9 mouse cellular contexts compared by ENCODE assay signal in genomic region chr13:94882711-94883145, GRCm38 (mm10). TPM values are rescaled to one million over a fixed set of nuclear protein-coding genes. Genes with fewer than 3 reads are reported as not detected.
DNase-seq lines count a peak whose midpoint lies in the region; ATAC-seq and TF ChIP-seq lines count a peak whose summit lies in the region.
"Had no signal": no experiment of that assay in that cellular context is flagged by ENCODE, and none has a peak within 500 bp of the region (broad histone marks: within the 10 kb centered on the region; RNA-seq: fewer than 3 reads in every experiment).

No protein-coding gene starts in this region.

- ATAC-seq in heart, embryonic 11.5 days (replicated peaks; ENCODE audit: insufficient number of reproducible peaks, low FRiP score, low TSS enrichment): no peak
- peak; percentile 12 for ATAC-seq in Patski
- ATAC-seq in hindbrain, embryonic 11.5 days (ENCODE audit: low FRiP score): peak; percentile 61
- peak; percentile 61 for ATAC-seq in midbrain, embryonic 11.5 days (ENCODE audit: low FRiP score)

- WGBS in heart, embryonic 11.5 days (ENCODE audit: insufficient replicate concordance): 0% methylated on average over 36 of the region's 37 CpGs
- 1% methylated on average over 35 of the region's 37 CpGs for WGBS in hindbrain, embryonic 11.5 days
- under 1% methylated on average over 37 of the region's 37 CpGs for WGBS in midbrain, embryonic 11.5 days

- peaks cover 19% of the 10 kb centered on the region for H3K4me1 ChIP-seq in heart, embryonic 11.5 days (ENCODE audit: control insufficient read depth, insufficient read depth, low read length)
- peaks cover 5% of the 10 kb centered on the region for H3K4me1 ChIP-seq in hindbrain, embryonic 11.5 days (replicated peaks; ENCODE audit: control insufficient read depth, insufficient read depth, low read length)
- H3K4me1 ChIP-seq in midbrain, embryonic 11.5 days (ENCODE audit: control insufficient read depth, insufficient read depth, low read length): peaks cover 14% of the 10 kb centered on the region

- no peaks in the 10 kb centered on the region for H3K36me3 ChIP-seq in heart, embryonic 11.5 days (ENCODE audit: control insufficient read depth, insufficient read depth, low read length)
- H3K36me3 ChIP-seq in hindbrain, embryonic 11.5 days (ENCODE audit: control insufficient read depth, insufficient read depth, low read length): no peaks in the 10 kb centered on the region
- H3K36me3 ChIP-seq in midbrain, embryonic 11.5 days (ENCODE audit: control insufficient read depth, insufficient read depth, low read length): no peaks in the 10 kb centered on the region

- H3K27me3 ChIP-seq in heart, embryonic 11.5 days (ENCODE audit: control insufficient read depth, insufficient read depth, low read length): peaks cover 71% of the 10 kb centered on the region
- H3K27me3 ChIP-seq in Patski: peaks cover 87% of the 10 kb centered on the region
- H3K27me3 ChIP-seq in hindbrain, embryonic 11.5 days (ENCODE audit: control insufficient read depth, insufficient read depth, low read length): peaks cover 70% of the 10 kb centered on the region
- peaks cover 87% of the 10 kb centered on the region for H3K27me3 ChIP-seq in midbrain, embryonic 11.5 days (ENCODE audit: control insufficient read depth, insufficient read depth, low read length)

- in situ Hi-C loops in Patski (cut with MboI; ENCODE audit: low pct_unique_long_range_greater_than_20kb): no loop called here

- no peak for DNase-seq in heart, postnatal 10 days
- DNase-seq in Patski (ENCODE audit: low read depth, low spot score): no peak
- no peak for DNase-seq in hindbrain, embryonic 11.5 days (ENCODE audit: low spot score)
- no peak for DNase-seq in midbrain, embryonic 11.5 days (ENCODE audit: low spot score, missing footprints)
- no peak for DNase-seq in right cerebral cortex, postnatal 4 days
- no peak for DNase-seq in gastrocnemius, postnatal 14 days
- DNase-seq in gastrocnemius, postnatal 4 days (ENCODE audit: low spot score in 2 of 2): no peak

- H3K9me3 ChIP-seq in heart, embryonic 11.5 days (replicated peaks; ENCODE audit: control insufficient read depth, low read length): no peaks in the 10 kb centered on the region
- no peaks in the 10 kb centered on the region for H3K9me3 ChIP-seq in hindbrain, embryonic 11.5 days (ENCODE audit: control insufficient read depth, low read length)
- no peaks in the 10 kb centered on the region for H3K9me3 ChIP-seq in midbrain, embryonic 11.5 days (ENCODE audit: control insufficient read depth, low read length)

- no peak for TF ChIP-seq CTCF in Patski (IDR thresholded peaks at IDR 0.05)

- intact Hi-C loops in heart, postnatal 10 days (cut with DNase I): no loop called here
- intact Hi-C loops in gastrocnemius, postnatal 14 days (cut with DNase I; ENCODE audit: low total_unique reads): no loop called here

- POLR2A ChIA-PET in Patski (lab: Charles Lee): interaction anchor here (0.9 kb wide), 1 partner anchor 22 kb away, joined by 3 read pairs; no protein-coding TSS in a partner anchor

- peak overlapping the region; percentile 52 for H3K4me3 ChIP-seq in heart, embryonic 11.5 days (ENCODE audit: low read depth, low read length)
- peak overlapping the region; percentile 37 for H3K4me3 ChIP-seq in hindbrain, embryonic 11.5 days (ENCODE audit: low read depth, low read length)
- H3K4me3 ChIP-seq in midbrain, embryonic 11.5 days (ENCODE audit: low read depth, low read length): peak overlapping the region; percentile 35

- no peak overlapping the region for H3K27ac ChIP-seq in heart, embryonic 11.5 days (ENCODE audit: low read depth, low read length)
- H3K27ac ChIP-seq in hindbrain, embryonic 11.5 days (ENCODE audit: low read depth, low read length): peak overlapping the region; percentile 61; the same call in 1 of the 2 replicates
- H3K27ac ChIP-seq in midbrain, embryonic 11.5 days (ENCODE audit: low read depth, low read length): no peak overlapping the region
- H3K27ac ChIP-seq: macrophage had no signal

- CTCF ChIA-PET in Patski (lab: Charles Lee): no interaction called here

- H3K4me2 ChIP-seq in heart, embryonic 11.5 days: peak overlapping the region; percentile 93
- peak overlapping the region; percentile 71 for H3K4me2 ChIP-seq in hindbrain, embryonic 11.5 days (replicated peaks; ENCODE audit: low read depth, low read length)
- peak overlapping the region; percentile 65 for H3K4me2 ChIP-seq in midbrain, embryonic 11.5 days

- no peak overlapping the region for H3K9ac ChIP-seq in heart, embryonic 11.5 days (ENCODE audit: low read depth, low read length)
- H3K9ac ChIP-seq in hindbrain, embryonic 11.5 days (ENCODE audit: low read depth, low read length): peak overlapping the region; percentile 31; the same call in 1 of the 2 replicates
- H3K9ac ChIP-seq in midbrain, embryonic 11.5 days (ENCODE audit: low read length): peak overlapping the region; percentile 24; the same call in 1 of the 2 replicates

RNA-seq across cellular contexts. Expression of gene Otp, which starts 7.3 kb away (rescaled TPM):
- not detected in 2 replicates for polyA plus RNA-seq in heart, embryonic 11.5 days (2014; fragmentation: Nextera tagmentation; extraction: Ambion mirVana)
- not detected for total RNA-seq in heart, postnatal 10 days (2021)
- not detected for polyA plus RNA-seq in Patski (2021)
- polyA plus RNA-seq in hindbrain, embryonic 11.5 days (2014; fragmentation: Nextera tagmentation; extraction: Ambion mirVana): 10.6 and 14.0 TPM in 2 replicates
- 2.0 and 2.4 TPM in 2 replicates for polyA plus RNA-seq in midbrain, embryonic 11.5 days (2014; fragmentation: Nextera tagmentation; extraction: Ambion mirVana)
- not detected for total RNA-seq in gastrocnemius, postnatal 14 days (2021)
- total RNA-seq in gastrocnemius, postnatal 4 days (2021): not detected
- polyA plus RNA-seq: macrophage had no signal
